Mouse (Mus musculus) lung, embryonic 15.5 days (tissue): ENCODE data around the gene Tomm5. TPM values are rescaled to one million over a fixed set of nuclear protein-coding genes. Genes with fewer than 3 reads are reported as not detected.
"Not testable (repeated sequence)": the region's sequence is repeated elsewhere in the genome, so short reads cannot be mapped to it uniquely, and the experiment has no call there.

Source experiments
- ATAC-seq: fragments of 200-750 bp; cut with Nextera tagmentation; 2 replicates; pipeline ENCODE4 v1.8.0; 2017; ENCODE audit warnings: moderate number of reproducible peaks, borderline replicate concordance; ENCODE audit not compliant: low FRiP score, low TSS enrichment; ENCODE audit errors: extremely low read depth
- H3K27ac ChIP-seq: fragments of 300-500 bp; sonication (generic); 2 replicates; pipeline ENCODE4 v1.5.1; 2015; ENCODE audit warnings: moderate library complexity, mild to moderate bottlenecking, inconsistent platforms
- H3K27me3 ChIP-seq: fragments of 300-500 bp; sonication (generic); 2 replicates; pipeline ENCODE4 v1.6.1; 2015; ENCODE audit warnings: inconsistent platforms
- H3K36me3 ChIP-seq: fragments of 300-500 bp; sonication (generic); 2 replicates; pipeline ENCODE4 v1.6.1; 2015; ENCODE audit warnings: inconsistent platforms
- H3K4me1 ChIP-seq: fragments of 300-500 bp; sonication (generic); 2 replicates; pipeline ENCODE4 v1.6.1; 2015; ENCODE audit warnings: inconsistent platforms
- H3K4me2 ChIP-seq: fragments of 300-500 bp; sonication (generic); 2 replicates; pipeline ENCODE4 v1.6.1; 2015; ENCODE audit warnings: inconsistent platforms, mild to moderate bottlenecking, moderate library complexity
- H3K4me3 ChIP-seq: fragments of 300-500 bp; sonication (generic); 2 replicates; pipeline ENCODE4 v1.5.1; 2015; ENCODE audit warnings: mild to moderate bottlenecking, inconsistent platforms
- H3K9ac ChIP-seq: fragments of 300-500 bp; sonication (generic); 2 replicates; pipeline ENCODE4 v1.6.1; 2015; ENCODE audit warnings: inconsistent platforms
- H3K9me3 ChIP-seq: fragments of 300-500 bp; sonication (generic); 2 replicates; pipeline ENCODE4 v1.6.1; 2016; ENCODE audit warnings: inconsistent platforms
- WGBS: fragments of 180-500 bp; shearing (Covaris S2); methylation state at CpG from one replicate; pipeline ENCODE4 v1.1.7; 2015; 5-methylcytosine and 5-hydroxymethylcytosine counted together
- polyA plus RNA-seq: library from polyadenylated mRNA; unstranded; fragments of >200 nt; fragmentation: Nextera tagmentation; extraction: Ambion mirVana; gene quantifications from 2 replicates; pipeline ENCODE4 v1.2.1, GENCODE M21; 2015

Gene Tomm5
- polyA plus RNA-seq, 1 experiment from 2014 or later: 183 TPM

DNA sequence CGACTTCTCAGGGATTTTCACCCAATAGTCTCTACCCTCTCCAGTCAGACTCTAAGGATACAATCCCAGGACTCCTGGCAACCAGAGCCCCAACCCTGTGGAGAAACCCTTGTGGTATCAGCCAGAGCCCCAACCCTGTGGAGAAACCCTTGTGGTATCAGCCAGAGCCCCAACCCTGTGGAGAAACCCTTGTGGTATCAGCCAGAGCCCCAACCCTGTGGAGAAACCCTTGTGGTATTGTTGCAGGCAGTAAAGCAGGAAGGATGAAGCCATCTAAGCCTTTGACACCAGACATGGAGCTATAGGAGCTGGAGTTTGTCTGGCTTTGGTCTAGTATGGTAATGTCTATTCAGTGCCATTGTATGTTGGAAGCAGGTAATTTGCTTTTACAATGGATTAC, 44.1 kb downstream of the Tomm5 start:
- WGBS: 70% methylated on average over 1 of the region's 1 CpGs
- not testable (repeated sequence) for ATAC-seq, H3K27ac ChIP-seq, H3K27me3 ChIP-seq, H3K4me1 ChIP-seq, H3K9me3 ChIP-seq, H3K4me2 ChIP-seq, H3K4me3 ChIP-seq, H3K9ac ChIP-seq
- H3K36me3 ChIP-seq: peaks cover 18% of the 10 kb centered on the region

DNA sequence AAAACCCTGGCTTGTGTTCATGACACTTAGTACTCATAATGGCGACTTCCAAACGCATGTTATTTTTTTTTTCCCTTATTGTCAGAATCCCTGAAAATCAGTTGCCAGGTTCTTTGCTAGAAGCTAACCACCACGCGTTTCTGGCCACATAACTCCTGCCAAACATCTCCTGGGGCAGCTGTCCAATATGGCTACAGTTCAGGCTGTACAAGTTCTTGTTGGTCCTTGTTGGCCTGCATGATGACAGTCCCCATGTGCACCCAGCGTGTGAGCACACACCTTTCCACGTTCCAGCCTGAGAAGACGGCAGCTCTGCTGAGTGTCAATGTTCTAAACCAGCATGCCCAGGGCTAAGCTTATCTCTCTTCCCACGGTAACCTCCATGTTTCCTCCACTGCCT, 52.5 kb downstream of the Tomm5 start:
- Histone ChIP-seq H3K4me2 (no peak overlapping the region), H3K27ac (no peak overlapping the region), H3K36me3 (peaks cover 31% of the 10 kb centered on the region), H3K27me3 (no peaks in the 10 kb centered on the region), H3K4me3 (no peak overlapping the region), H3K4me1 (no peaks in the 10 kb centered on the region), H3K9ac (no peak overlapping the region), H3K9me3 (no peaks in the 10 kb centered on the region)
- ATAC-seq: no peak
- 79% methylated on average over 8 of the region's 8 CpGs for WGBS

Other genes with a start within 250 kb of the Tomm5 start
- gene Grhpr, start 126.7 kb downstream of the Tomm5 start, polyA plus RNA-seq: 56.9 and 60.1 TPM in 2 replicates
- 19.4 TPM in 2 replicates for gene Zbtb5, start 95.7 kb downstream of the Tomm5 start, polyA plus RNA-seq
- 36.1 and 42.7 TPM in 2 replicates for gene Polr1e, start 89.5 kb downstream of the Tomm5 start, polyA plus RNA-seq
- 12.5 and 13.9 TPM in 2 replicates for gene Fbxo10, start 23.5 kb downstream of the Tomm5 start, polyA plus RNA-seq
- 0.38 and 0.75 TPM in 2 replicates for gene Frmpd1, start 76.8 kb upstream of the Tomm5 start, polyA plus RNA-seq
- gene Trmt10b, start 189.0 kb upstream of the Tomm5 start, polyA plus RNA-seq: 17.0 and 17.6 TPM in 2 replicates
- 12.5 and 13.2 TPM in 2 replicates for gene Dcaf10, start 234.0 kb upstream of the Tomm5 start, polyA plus RNA-seq
- gene Exosc3, start 234.6 kb upstream of the Tomm5 start, polyA plus RNA-seq: 82.7 and 82.8 TPM in 2 replicates